Mouse (Mus musculus): ENCODE data around the gene Prtn3.
A peak's percentile ranks its signal among the peaks of the same experiment; 100 is the strongest.
"Not testable (repeated sequence)": the region's sequence is repeated elsewhere in the genome, so short reads cannot be mapped to it uniquely, and the experiment has no call there.

Gene Prtn3

DNA sequence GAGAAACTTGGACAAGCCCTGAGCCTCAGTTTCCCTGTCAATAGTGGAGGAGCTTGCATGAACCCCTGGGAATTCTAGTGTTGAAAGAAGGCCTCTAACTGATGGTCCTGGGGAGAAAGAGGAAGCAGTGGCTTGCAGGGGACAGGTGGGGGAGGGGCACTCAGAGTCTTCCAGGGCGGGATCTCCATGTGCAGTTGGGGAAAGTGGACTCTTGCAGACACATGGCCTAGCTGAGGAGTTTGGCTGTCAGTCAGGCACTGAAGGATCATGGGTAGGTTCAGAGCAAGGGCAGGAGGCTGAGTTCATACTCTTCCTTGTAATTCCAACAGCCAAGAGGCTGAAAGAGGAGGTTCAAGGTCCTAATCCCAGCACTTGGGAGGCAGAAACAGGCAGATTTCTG, 2.9 kb downstream of the Prtn3 start:
- no peak for DNase-seq (ENCODE audit: low spot score)

DNA sequence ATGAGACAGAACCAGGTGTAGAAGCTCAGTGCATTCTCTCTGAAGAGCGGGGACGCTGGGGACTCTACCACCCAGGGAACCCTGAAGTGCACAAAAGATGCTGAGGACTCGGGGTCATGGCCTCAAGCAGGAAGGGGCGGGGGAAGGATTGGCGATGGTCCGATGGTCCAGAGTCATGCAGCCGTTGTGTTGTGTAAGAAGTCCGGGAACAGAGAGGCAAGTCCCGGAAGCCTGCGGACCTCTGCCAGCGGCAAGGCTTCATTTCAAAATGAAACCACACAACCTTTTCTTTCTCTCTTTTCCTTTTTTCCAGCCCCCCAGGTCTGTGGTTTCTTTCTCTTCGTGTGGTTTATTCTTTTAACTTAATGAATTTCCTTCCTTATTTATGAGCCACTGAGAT, 3.5 kb downstream of the Prtn3 start:
- DNase-seq (ENCODE audit: low spot score): no peak

DNA sequence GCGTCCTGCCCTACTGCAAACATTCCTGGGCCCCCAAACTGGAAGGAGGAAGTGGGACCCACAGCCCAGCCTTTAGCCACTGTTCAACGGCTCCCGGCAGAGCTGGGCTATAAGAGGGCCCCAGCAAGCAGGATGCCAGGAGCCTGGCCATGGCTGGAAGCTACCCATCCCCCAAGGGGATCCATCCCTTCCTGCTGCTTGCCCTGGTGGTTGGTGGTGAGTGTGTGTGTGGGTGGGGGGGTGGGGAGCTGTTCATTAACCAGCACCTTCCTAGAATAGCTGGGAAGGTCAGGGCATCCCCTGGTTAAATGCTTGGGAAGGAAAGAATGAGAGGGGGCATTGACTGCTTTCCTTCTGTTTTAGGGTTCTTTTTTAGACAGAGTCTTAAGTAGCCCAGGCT, 5.3 kb downstream of the Prtn3 start:
- no peak for DNase-seq (ENCODE audit: low spot score)

DNA sequence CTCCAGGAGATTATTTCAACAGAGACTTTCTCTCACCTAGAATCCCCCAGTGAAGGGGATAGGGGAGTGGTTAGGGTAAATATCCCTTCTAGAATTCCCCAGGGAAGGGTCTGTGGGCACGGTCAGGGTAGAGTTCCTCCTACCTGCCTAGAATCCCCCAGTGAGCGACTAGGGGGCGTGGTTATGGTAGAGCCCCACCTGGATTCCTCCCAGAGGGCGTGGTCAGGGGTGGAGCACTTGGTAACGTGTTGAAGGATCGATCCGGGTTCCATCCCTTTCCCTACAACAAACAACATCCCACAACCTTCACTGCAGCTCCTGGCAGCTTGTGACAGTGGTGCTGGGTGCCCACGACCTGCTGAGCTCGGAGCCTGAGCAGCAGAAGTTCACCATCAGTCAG, 6.4 kb downstream of the Prtn3 start:
- DNase-seq (ENCODE audit: low spot score): no peak

DNA sequence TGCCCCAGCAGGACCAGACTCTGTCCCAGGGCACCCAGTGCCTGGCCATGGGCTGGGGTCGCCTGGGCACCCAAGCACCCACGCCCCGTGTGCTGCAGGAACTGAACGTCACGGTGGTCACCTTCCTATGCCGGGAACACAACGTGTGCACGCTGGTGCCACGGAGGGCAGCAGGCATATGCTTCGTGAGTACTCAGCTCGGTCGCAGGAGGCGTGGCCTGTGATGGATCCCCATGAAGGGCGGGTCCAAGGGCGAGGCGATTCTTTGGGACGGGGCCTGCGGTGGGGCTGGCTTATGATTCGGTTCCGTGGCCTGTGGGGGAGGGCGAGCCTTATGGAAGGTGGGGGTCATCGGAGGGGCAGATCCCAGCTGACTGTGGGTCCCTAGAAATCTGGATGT, 7.7 kb downstream of the Prtn3 start:
- no peak for DNase-seq (ENCODE audit: low spot score)

DNA sequence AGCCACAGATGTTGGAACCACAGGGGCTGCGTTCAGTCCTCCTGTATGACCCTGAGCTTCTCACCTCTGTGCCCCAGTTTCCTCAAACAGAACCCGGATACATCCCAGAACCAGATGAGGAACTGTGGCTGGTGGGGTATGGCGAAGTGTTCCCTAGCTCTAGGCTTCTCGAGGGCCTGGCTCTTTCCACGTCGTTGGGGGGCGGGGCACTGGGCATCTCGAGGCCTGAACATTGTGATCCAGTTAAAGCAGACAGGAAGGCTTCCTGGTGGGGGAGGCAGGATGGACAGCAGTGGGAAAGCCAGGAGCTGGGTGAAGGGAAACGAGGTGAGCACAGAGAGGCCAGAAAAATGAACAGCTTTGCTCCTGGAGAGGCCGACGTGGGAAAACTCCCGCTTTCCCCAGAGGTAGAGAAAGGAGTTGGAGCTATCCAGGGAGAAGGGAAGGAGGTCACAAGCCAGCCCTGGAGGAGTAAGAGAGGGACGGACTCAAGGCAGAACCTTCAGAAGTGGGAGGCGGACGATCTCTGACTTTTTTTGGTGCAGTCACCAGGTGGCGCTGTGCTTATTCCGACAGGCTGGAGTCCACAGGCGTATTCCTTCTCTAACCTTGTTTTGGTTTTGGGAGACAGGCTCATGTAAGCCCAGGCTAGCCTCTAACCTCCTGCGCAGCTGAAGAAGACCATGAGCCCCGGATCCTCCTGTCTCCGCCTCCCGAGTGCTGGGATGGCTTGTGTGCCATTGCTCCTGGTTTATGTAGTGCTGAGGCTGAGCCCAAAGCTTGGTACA, 9.2 kb downstream of the Prtn3 start:
- peak; percentile 93 for DNase-seq (ENCODE audit: low spot score)

DNA sequence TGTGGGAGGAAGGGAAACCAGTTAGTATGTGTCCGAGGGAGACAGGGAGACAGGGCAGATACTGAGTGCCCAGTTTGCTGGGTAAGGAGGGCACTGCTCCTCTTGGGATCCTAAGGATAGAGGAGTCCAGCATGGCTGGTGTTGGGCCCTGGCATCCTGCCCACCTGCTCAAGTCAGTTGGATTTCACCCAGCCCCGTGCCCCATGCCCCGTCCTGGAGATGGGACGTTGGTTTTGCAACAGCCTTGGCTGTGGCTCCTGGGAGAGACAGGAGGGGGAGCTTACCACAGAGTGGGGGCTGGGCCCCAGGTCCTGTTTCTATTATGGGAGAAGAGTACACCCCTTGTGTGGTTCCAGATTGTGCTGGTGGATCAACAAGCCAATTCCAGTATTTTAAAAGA, 10.2 kb downstream of the Prtn3 start:
- peak; percentile 74 for DNase-seq (ENCODE audit: low spot score)

DNA sequence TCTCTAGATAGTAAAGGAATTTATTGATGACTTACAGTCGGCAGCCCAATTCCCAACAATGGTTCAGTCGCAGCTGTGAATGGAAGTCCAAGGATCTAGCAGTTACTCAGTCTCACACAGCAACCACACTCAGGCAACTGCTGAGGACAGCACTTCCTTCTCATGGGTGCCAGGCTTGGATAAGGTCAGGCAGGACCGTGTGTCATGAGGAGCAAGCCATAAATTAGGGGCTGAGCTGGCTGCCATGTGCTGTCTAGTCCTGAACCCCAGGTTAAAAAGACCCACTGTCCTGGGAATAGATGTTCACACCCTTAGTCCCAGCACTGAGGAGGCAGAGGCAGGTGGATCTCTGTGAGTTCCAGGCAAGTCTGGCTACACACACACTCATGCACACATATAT, 10.7 kb downstream of the Prtn3 start:
- not testable (repeated sequence) for DNase-seq (ENCODE audit: low spot score)

DNA sequence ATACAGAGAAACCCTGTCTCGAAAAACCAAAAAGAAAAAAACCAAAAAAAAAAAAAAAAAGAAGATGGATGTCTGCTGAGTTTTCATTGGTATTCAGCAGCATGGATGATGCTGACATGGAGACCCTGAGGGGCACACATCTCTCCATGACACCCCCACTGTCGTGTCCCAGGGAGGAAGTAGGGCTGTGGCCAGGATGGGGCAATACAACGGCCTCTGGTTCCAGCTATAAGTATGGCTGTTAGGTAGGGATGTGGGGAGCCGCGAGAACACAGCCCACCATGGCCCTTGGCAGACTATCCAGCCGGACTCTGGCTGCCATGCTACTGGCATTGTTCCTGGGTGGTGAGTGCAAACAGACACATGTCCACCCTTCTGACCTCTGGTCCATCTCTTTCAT, 11.8 kb downstream of the Prtn3 start, which contains the start of gene Elane:
Elane (plus strand) TSS at position 194 of the 400 bp plus-strand sequence.
- no peak for DNase-seq (ENCODE audit: low spot score)

DNA sequence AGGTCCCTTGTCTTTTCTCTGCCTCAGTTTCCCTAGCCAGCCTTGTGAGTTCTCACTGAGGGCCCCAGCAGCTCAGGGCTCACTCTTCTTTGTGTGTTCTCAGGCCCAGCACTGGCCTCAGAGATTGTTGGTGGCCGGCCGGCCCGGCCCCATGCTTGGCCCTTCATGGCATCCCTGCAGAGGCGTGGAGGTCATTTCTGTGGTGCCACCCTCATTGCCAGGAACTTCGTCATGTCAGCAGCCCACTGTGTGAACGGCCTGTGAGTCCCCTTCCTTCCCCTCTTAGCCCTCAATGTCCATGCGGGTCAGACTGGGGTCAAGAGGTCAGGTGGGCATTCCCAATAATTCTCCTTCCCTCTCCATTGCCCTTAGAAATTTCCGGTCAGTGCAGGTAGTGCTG, 12.3 kb downstream of the Prtn3 start:
- no peak for DNase-seq (ENCODE audit: low spot score)

DNA sequence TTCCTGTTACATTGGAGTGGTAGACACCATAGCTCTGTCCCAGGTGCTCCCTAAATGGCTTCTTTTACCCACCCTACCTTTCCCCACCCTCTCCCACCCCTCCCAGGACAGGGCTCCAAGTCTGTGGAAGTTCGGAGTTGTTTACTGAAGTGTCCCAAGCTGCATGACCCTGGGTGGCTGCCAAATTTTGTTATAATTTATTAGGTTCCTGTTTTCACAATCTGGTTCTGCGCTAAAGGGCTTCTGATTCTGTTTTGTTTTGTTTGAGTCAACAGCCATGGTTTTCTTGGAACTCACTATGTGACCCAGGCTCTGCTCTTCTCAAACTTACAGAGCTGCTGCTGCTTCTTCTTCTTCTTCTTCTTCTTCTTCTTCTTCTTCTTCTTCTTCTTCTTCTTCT, 15.1 kb downstream of the Prtn3 start:
- DNase-seq (ENCODE audit: low spot score): peak; percentile 35

DNA sequence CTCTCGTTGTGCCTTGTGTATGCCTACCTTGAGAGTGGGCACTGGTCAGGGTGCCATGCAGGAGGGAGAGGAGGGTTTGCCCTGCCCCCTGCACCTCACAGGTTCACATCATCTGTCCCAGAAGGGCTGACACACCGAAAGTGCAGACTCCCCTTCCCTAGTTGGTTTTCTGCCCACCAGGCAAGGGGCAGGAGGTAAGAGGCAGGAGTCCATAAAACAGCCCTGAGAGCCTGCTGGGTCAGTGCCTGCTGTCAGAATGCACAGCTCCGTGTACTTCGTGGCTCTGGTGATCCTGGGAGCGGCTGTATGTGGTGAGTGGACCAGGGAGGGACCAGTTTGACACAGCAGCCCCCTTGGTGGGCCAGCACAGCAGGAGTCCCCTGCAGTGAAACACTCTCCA, 16.4 kb downstream of the Prtn3 start, which contains the start of gene Cfd:
Cfd (plus strand) TSS at position 184 of the 400 bp plus-strand sequence.
- DNase-seq (ENCODE audit: low spot score): no peak

DNA sequence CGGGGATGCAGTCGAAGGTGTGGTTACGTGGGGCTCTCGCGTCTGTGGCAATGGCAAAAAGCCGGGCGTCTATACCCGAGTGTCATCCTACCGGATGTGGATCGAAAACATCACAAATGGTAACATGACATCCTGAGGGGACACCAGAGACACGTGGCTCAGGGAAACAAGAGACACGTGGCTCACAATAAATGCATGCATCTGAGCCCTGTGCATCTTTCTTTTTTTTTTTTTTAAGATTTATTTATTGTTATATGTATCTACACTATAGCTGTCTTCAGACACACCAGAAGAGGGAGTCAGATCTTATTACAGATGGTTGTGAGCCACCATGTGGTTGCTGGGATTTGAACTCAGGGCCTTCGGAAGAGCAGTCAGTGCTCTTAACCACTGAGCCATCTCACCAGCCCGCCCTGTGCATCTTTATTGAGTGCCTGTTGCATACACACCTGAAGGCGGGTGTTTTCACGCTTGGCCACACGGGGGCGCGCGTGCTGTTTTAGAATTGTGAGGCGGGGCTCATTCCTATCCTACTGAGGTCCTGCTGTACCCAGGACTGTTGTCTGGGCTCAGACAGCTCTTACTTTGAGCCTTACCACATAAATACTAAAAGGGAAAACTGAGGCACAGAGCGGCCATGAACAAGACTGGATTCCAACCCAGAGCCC, 18.3 kb downstream of the Prtn3 start:
- peak; percentile 85 for DNase-seq (ENCODE audit: low spot score)

DNA sequence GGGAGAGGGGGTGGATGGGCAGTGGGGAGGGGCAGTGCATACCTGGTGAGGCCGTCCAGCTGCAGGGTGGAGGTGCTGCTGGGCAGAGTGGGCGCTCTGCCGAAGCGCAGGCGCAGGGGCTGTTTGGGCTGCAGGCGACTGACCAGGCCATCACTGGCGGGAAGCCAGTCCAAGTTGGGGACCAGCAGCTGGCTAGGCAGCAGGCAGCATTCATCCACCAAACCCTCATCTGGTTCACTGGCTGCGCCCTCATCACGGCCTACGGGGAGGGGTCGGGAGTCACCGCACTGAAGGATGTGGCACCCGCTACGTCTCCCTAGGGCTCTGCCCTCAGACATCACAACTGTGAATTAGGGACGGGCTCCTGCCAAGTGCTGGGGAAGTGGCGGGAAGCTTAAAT, 22.0 kb downstream of the Prtn3 start:
- no peak for DNase-seq (ENCODE audit: low spot score)

DNA sequence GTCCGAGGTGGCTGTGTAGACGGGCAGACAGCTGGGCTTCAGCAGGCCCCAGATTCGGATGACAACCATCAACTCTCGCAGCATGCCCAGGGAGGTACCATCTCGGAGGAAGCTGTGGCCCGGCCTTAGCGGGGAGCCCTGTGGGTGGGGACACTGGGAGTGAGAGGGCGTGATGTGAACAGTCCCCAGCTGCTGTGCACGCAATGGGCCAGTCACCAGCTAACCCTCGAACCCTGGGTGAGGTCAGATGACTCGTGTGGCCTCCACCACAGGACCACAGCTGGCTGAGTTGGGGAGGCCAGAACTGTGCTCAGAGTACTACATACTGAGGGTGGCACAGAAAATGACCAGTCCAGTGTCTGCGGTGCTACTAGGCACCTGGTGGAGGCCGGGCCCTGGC, 22.5 kb downstream of the Prtn3 start:
- no peak for DNase-seq (ENCODE audit: low spot score)

DNA sequence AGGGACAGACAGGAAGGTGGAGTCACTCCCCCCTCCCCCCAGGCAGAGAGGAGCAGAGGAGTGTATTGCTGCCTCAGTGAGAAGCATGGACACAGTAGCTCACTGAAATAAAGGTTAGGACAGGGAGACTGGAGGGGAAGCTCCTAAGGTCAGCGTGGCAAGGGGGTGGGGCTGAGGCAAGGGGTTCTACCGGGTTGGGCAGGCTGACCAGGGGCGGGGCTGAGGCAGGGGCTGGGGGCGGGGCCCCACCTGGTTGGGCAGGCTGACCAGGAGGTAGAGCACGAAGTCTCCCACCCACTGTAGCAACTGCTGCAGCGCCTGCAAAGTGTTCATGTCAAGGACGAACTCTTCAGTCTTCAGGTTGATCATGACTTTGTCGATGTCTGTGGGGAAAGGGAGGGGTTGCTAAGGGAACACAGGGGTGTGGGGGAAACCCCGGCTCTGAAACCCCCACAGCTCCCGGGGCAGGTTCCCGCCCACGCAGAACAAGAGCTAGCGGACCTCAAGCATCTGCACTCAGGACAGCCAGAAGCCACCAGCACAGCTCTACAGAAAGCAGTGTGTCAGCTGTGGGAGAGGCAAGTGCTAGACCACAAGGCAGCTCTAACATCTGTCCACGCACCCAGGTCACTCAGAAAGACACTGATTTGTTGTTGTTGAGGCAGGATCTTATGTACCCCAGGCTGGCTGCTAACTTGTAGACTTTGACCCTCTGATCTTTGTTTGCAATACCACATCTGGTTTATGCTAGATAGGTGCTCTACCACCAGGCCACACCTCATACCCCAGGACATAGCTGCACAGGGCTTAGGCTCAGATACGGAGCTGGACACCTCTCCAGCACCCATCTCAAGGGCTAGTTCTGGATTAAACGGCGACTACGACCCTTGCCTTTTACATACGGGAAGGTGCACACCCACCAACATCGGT, 23.3 kb downstream of the Prtn3 start:
- no peak for DNase-seq (ENCODE audit: low spot score)

DNA sequence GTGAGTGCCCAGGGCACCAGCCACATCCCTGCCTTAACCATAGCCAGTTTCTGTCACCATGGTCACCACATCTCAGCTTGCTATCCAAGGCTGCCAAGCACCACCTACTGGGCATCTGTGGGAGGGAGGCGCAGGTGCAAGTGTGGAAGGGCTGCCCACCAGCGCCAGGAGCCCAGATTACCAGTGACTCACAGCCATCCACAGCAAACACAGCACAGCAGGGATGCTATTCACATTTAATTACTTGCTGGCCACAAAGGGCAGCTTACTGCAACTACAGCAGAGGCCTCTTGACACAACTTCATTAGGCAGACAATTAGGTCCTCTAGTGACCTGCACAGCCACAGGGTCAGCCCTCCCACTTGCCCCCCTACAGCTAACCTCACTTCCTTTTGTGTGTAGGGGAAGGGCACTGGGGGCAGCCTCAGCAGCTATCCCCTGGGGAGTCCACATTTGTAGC, 26.7 kb downstream of the Prtn3 start:
- peak; percentile 98 for DNase-seq (ENCODE audit: low spot score)

DNA sequence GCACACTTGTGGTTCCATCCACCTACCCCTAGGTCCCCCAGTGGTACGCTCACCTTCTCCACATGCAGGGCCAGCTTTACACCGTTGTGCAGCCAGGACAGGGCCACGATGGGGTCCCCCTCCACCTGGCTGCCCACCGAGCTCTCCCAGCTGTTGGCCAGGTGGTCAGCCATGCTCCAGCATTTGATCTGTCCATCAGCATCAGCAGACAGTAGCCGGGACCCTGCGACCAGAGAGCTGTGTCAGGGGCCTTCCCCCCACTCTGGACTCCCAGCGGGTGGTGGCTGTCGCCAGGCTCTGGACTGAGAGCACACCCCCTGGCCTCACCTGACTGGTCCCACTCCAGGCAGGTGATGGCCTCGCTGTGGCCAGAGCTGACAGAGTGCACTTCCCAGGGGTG, 32.4 kb downstream of the Prtn3 start:
- no peak for DNase-seq (ENCODE audit: low spot score)

DNA sequence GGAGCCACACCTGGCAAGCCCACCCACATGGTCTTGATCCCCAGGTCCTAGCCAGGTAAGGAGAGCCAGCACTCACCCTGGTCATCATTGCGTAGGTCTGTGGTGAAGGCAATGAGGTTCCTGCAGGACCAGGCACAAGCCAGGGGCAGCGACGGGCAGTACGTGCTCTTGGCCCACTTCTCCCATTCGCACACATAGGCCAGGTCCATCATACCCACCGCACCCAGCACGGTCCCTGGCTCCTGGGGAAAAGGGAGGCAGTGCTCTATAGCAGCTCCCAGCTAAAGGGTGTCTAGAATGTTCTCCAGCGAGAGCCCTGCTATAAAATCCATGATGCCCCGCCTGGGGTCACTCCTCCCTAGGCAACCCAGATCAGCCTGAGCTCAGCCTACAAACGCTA, 33.1 kb downstream of the Prtn3 start:
- no peak for DNase-seq (ENCODE audit: low spot score)

DNA sequence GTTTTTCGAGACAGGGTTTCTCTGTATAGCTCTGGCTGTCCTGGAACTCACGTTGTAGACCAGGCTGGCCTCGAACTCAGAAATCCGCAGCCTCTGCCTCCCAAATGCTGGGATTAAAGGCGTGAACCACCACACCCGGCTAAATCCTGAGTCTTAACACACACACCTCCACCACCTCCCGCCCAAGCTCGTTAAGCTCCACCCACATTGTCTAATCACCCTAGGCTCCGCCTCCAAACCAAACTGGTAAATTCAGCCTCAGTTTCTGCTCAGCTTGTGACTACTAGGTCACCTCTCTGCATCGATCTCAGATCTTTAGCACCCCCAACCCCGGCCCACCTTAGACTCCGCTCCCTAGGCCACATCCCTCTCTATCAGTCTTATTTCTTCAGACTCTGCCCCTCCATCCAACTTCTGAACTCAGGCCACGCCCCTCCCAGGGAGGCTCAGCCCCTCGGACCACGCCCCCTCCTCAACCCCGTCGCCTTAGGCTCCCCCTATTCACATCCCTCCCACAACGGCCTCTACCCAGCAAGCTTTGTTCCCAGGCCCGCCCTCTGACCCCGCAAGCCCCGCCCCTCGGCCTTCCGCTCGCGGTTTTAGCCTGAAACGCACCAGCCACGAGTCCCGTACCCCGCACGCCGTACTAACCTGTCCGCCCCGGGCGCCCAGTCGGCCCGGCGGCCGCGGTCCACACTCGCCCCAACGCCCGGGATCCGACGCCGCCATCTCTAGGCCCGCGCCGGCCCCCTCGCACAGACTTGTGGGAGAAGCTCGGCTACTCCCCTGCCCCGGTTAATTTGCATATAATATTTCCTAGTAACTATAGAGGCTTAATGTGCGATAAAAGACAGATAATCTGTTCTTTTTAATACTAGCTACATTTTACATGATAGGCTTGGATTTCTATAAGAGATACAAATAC, 34.2 kb downstream of the Prtn3 start, which contains the start of gene Med16:
Med16 (minus strand) TSS at position 757 of the 925 bp plus-strand sequence.
- DNase-seq (ENCODE audit: low spot score): peak; percentile 98
